Mouse (Mus musculus) B cell, adult 2 months (primary cell): ENCODE measurements at regions not wholly inside any gene's neighbourhood (a gene's known extent, or its start where the extent isn't known, plus 50 kb on each side); places are given as distances from the start of the nearest gene placed in this dataset.
A peak's percentile ranks its signal among the peaks of the same experiment; 100 is the strongest.

Source experiments
- DNase-seq, 2 experiments: peaks; one replicate each; pipeline ENCODE4 v3.0.0; 2022

- no peak for DNase-seq
Observed at GRCm38 (mm10) chr17:9903313-9903712, 233.8 kb upstream of the Pabpc6 start.

GRCm38 (mm10) chr17:9896964-9897363, 227.4 kb upstream of the Pabpc6 start:
- no peak for DNase-seq

- no peak for DNase-seq
Observed at GRCm38 (mm10) chr17:9895686-9896082, 226.2 kb upstream of the Pabpc6 start.

GRCm38 (mm10) chr17:9894828-9895685, 225.5 kb upstream of the Pabpc6 start:
- DNase-seq = no peak

- peak; percentile 15 to 28 for DNase-seq
Observed at GRCm38 (mm10) chr17:9893966-9894365, 224.4 kb upstream of the Pabpc6 start.

- DNase-seq = no peak
Observed at GRCm38 (mm10) chr17:9892776-9893175, 223.3 kb upstream of the Pabpc6 start.

- no peak for DNase-seq
Observed at GRCm38 (mm10) chr17:9892141-9892540, 222.6 kb upstream of the Pabpc6 start.

- no peak for DNase-seq
Observed at GRCm38 (mm10) chr17:9888494-9888893, 219.0 kb upstream of the Pabpc6 start.

GRCm38 (mm10) chr17:9885110-9885509, 215.6 kb upstream of the Pabpc6 start:
- DNase-seq = no peak

GRCm38 (mm10) chr17:9882639-9883226, 213.2 kb upstream of the Pabpc6 start:
- no peak for DNase-seq

- no peak for DNase-seq
Observed at GRCm38 (mm10) chr17:9879556-9880206, 210.2 kb upstream of the Pabpc6 start.

GRCm38 (mm10) chr17:9873695-9874094, 204.2 kb upstream of the Pabpc6 start:
- no peak for DNase-seq

GRCm38 (mm10) chr17:9870237-9870636, 200.7 kb upstream of the Pabpc6 start:
- no peak for DNase-seq

GRCm38 (mm10) chr17:9868747-9869281, 199.3 kb upstream of the Pabpc6 start:
- no peak for DNase-seq

- no peak for DNase-seq
Observed at GRCm38 (mm10) chr17:9864254-9864653, 194.7 kb upstream of the Pabpc6 start.

- no peak for DNase-seq
Observed at GRCm38 (mm10) chr17:9861923-9862854, 192.7 kb upstream of the Pabpc6 start.

- DNase-seq = no peak
Observed at GRCm38 (mm10) chr17:9861346-9861745, 191.8 kb upstream of the Pabpc6 start.

GRCm38 (mm10) chr17:9848559-9849357, 179.2 kb upstream of the Pabpc6 start:
- DNase-seq = no peak

- no peak for DNase-seq
Observed at GRCm38 (mm10) chr17:9845451-9846075, 176.0 kb upstream of the Pabpc6 start.

- DNase-seq = no peak
Observed at GRCm38 (mm10) chr17:9841103-9841502, 171.6 kb upstream of the Pabpc6 start.

- no peak for DNase-seq
Observed at GRCm38 (mm10) chr17:9839256-9839655, 169.7 kb upstream of the Pabpc6 start.
